Mouse (Mus musculus): Measurements from ENCODE around the gene Sowaha.

Sowaha gene

DNA sequence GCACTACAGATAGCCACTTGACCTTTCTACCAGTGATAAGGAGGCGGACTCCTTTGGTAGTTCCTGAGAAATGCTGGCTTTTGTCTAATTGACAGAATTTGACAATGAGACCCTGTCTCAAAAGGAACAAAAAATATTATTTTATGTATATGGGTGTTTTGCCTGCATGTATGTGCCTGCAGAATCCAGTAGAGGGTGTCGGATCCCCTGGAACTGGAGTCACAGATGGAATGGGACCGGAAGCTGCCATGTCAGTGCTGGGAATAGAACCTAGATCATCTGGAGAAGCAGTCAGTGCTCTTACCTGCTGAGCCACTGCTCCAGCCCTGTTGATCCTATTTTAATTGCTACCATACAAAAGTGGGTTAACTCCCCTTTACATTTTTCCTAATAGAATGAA, 7.4 kb downstream of the Sowaha start:
- DNase-seq (ENCODE audit: low spot score) = no peak

GRCm38 (mm10) chr11:53469968-53470695, 9.9 kb downstream of the Sowaha start, which contains the start of gene Gm9837:
Gene Gm9837 (minus strand): TSS chr11:53470479.
- peak; percentile 82 for DNase-seq (ENCODE audit: low spot score)

DNA sequence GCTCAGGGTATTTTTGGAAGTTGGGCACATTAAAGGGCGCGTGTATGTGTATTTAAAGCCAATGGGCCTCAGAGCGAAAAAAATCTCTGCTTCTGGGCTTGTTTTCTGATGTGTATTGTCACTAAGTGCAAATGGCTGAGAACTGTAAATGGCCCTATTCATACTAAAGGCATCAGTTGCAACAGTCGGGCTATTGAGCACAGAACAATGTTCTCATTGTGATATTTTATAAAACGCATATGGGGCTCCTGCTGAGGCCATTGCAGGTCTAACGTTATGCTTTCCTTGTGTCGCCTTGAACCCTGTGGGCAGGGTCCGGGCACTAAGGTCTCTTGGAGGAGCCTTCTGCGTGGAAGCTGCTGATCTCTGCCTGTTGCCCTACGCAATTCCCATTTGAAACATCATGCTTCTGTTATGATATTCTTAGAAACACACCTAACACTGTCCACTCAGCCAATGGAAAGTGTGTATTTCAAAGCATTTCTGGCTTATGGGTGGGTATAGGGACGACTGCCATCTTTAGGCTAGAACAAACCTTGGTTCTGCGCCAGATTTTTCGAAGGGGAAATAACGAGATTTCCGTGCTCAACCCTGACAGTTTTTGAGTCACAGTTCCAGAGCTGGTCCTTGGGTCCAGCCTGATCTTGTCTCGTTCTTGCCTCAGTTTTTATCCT, 10.6 kb downstream of the Sowaha start:
- DNase-seq (ENCODE audit: low spot score) = no peak

DNA sequence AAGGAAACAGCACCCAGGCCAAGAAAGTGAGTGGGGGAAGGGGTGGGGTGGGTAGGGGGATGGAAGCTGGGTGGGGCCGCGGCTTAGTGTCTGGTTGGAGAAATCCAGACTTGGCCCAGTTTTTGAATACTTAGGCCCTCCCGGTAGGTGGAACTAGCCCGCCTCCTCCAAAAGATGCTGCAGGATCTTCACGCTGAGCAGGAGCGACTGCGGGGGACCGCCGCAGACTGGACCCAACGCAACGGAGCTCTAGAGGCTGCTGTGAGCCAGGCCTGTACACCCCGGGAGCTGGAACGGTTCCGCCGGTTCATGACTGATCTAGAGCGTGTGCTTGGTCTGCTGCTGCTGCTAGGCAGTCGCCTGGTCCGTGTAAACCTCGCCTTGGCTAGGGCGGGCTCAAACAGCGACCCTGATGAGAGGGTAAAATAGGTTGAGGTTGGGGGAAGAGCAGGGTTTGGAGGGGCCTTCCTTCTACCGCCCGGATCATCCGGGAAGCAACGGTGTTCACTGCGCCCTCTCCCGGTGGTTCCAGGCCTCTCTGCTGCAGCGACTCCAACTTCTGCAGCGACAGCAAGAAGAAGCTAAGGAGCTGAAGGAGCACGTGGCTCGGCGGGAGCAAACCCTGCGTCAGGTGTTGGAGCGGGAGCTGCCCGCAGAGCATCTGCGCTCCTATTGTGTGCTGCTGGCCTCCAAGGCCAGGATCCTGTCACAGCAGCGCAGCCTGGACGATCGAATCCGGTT, 13.7 kb downstream of the Sowaha start:
- DNase-seq (ENCODE audit: low spot score) = peak; percentile 68

DNA sequence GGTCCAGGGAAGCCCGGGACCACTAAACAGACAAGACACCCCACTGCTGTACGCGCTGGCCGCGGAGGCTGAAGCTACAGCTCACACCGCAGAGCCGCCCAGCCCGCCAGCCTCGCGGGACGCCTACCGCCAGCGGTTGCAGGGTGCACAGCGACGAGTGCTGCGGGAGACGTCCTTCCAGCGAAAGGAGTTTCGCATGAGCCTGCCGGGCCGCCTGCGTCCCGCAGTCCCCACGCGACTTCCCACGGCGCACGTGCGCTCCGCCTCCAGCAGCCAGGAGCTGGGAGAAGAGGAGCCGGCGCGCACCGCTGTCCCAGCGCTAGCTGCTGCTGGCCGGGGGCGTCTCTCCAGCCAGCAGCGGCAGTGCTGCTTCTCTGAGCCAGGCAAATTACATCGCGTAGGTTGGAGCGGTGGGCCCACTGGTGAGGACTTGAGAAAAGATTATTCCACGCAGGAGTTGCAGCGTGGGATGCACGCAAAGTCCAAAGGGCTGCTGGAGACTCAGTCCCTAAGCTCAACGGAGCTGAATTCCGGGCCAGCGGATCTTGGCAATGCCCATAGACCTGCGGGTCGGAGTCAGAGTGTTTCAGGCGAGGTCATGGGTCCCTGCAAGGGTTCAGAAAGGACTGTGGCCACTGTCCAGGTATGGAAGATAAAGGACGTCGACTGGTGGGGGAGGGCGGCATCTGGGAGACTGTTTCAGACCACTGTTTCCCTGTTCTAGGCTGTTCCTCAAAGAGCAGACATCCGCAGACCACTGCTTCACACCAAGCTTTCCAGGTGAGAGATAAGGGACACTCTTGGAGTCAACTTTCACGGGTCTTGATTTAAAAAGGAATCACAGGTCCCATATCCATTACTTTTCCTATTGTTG, 16.3 kb downstream of the Sowaha start:
- no peak for DNase-seq (ENCODE audit: low spot score)

DNA sequence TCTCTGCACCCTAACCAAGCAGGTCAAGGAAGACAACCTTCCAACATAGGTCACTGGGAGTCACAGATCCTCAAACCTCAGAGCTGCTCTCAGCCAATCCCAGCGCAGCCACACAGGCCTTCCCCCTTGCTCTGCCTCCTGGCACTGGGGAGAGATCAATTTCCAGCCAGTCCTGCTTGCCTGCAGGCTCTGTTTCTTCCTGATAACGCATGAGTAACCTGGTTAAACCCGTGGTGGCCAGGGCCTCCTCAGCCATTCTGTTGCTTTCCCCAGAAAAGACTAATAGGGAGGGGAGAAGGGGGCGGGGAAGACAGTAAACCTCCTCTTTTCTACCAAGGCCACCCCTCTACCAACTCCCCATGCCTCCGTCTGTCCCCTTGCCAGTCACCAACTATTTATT, 18.3 kb downstream of the Sowaha start:
- DNase-seq (ENCODE audit: low spot score) = no peak

DNA sequence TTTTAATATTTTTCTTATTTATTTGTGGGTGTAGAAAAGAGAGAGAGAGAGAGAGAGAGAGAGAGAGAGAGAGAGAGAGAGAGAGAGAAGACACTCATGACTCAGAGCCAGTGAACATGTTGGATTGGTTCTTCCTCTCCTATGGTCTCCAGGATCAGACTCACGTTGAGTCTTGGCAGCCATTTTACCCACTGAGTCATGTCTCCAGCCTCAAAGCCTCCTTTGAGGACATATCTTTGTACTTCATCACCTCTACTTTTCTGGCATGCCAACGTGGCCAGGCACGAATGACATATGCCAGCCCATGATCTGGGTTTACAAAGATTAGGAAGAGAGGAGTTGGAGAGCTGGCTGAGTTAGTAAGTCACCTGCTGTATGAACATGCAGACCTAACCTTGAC, 19.9 kb downstream of the Sowaha start:
- DNase-seq (ENCODE audit: low spot score) = no peak

DNA sequence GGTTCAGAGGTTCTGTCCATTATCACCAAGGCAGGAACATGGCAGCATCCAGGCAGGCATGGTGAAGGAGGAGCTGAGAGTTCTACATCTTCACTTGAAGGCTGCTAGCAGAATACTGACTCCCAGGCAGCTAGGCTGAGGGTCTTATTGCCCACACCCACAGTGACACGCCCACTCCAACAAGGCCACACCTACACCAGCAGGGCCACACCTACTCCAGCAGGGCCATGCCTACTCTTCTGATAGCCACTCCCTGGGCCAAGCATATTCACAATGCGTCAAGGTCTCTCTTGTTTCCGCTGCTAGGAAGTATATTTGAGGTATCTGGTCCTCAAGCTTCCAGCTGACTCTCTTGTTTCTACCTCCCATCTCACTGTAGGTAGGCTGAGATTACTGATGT, 21.1 kb downstream of the Sowaha start:
- no peak for DNase-seq (ENCODE audit: low spot score)

GRCm38 (mm10) chr11:53457372-53457954, 22.6 kb downstream of the Sowaha start:
- no peak for DNase-seq (ENCODE audit: low spot score)

- no peak for DNase-seq (ENCODE audit: low spot score)
Measured at GRCm38 (mm10) chr11:53456474-53457371, 23.4 kb downstream of the Sowaha start, which contains the start of the genes Gm10447 and Shroom1. Gene Gm10447 (minus strand): TSS chr11:53457110. Gene Shroom1 (plus strand): TSS chr11:53457205.

DNA sequence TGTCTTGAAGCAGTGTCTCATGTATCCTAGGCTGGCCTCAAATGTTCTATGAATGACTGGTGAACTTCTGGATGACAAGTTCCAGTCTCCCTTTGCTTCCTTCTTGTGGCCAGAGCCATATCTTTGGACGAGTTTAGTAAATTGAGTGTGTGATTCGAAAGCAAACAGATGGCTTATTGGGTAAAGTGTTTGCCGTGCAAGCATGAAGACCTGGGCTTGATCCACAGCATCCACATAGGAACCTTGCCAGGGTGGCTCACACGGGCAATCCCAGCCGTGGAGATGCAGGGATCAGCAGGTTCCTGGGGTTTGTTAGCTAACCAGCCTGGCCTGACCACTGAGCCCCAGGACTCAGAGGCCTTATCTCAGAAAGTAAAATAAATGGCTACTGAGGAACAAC, 27.0 kb downstream of the Sowaha start:
- DNase-seq (ENCODE audit: low spot score) = no peak

- DNase-seq (ENCODE audit: low spot score) = no peak
Measured at GRCm38 (mm10) chr11:53452396-53452795, 27.7 kb downstream of the Sowaha start.

DNA sequence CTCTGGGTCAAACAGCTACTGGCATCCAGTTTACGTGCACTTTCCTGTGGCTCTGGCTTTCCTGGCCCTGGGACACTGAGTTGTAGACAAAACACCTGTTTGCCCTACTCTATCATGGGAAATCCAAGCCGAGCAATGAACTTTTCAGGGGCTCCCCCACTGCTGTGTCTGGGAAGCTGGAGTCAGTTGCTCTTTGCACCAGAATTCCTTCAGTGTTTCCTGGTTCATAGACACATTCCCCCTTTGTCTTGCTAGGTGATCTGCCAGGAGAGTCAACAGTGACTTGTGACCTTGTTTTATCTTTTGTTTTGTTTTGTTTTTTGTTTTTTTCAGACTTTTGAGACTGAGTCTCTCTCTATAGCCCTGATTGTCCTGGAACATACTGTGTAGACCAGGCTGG, 28.7 kb downstream of the Sowaha start:
- DNase-seq (ENCODE audit: low spot score) = no peak

DNA sequence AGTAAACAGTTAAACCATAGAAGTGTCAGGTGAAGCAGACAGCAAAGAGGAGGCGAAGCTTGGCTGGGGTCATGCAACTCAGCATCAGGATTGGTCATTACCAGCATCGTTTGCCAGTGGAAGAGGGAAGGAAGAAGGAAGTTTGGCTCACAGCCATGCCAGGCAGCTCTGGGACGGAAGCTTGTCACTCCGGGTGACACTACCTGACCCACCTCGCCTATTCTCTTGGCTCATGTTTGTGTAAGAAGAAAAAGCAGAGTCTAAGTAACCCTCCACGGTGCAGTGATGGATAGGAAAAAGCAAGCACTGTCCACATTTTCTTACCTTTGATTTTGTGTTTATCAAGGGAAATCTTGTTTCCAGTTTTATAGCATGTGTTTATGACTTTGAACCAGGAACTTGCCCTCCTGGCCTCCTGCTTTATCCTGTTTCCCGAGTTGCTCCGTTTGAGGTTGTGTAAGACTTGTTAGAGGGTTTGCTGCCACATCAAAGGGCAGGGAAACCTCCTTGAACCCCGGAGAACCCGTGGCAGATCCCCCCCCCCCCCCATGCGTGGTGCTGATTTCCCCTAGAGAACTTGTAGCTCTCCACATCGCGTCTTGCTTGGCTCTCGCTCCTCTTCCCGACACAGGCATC, 29.9 kb downstream of the Sowaha start:
- no peak for DNase-seq (ENCODE audit: low spot score)

DNA sequence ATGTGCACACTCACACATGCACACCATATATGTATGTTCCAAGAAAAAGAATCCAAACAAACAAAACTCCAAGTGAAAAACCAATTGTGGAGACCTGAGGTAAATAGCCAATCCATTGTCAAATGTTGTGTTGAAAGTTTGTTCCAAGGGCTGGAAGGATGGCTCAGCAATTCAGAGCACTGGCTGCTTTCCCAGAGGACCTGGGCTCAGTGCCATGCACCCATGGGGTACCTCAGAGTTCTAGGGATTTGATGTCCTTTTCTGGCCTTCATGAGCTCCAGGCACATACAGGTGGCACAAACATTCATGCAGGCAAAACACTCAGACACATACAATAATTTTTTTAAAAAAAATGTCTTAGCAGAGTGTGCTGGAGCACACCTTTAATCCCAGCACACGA, 31.5 kb downstream of the Sowaha start:
- no peak for DNase-seq (ENCODE audit: low spot score)

DNA sequence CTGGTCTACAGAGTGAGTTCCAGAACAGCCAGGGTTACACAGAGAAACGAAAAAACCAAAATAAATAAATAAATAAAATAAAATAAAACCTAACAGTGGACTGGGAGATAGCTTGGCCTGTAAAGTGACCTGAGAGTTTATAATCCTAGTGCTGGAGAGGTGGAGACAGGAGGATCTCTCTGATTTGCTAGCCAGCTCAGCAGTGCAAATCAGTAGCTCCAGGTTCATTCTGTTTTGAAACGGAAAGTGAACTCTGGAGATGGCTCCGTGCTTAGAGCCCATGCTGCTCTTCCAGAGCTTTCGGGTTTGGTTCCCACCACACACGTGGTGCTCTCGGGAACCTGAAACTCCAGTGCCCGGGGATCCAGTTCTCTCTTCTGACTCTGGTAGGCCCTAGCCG, 32.1 kb downstream of the Sowaha start:
- DNase-seq (ENCODE audit: low spot score) = no peak

DNA sequence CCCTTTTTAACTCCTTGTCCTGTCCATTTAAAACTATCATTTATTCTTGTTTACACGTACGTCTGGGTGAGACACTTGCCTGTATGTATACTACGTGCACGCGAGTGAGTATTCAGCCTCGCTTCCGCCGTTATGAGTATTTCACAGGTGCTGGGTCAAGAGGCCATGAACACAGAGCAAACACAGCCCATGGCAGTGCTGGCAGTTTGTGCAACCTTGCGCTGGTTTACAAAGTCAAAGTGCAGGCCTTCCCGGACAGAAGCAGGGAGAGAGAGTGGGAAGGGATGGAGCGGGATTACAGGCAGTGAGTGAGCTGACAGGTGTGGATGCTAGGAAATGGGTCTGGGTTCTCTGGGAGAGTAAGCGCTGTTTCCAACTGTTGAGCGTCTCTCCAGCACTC, 33.9 kb downstream of the Sowaha start:
- no peak for DNase-seq (ENCODE audit: low spot score)

GRCm38 (mm10) chr11:53445562-53445961, 34.5 kb downstream of the Sowaha start:
- DNase-seq (ENCODE audit: low spot score) = no peak

DNA sequence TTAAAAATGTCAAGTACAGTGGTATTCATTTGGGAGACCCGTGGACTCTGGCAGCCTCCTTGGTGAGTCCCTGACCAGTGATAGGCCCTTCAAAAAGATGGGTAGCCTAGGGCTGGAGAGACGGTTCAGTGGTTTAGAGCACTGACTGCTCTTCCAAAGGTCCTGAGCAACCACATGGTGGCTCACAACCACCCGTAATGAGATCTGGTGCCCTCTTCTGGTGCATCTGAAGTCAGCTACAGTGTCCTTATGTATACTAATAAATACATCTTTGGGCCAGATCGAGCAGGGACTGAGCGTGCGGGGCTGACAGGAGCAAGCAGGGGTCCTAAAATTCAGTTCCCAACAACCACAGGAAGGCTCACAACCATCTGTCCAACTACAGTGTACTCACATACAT, 36.2 kb downstream of the Sowaha start:
- DNase-seq (ENCODE audit: low spot score) = no peak

- DNase-seq (ENCODE audit: low spot score) = no peak
Measured at GRCm38 (mm10) chr11:53441921-53442320, 38.2 kb downstream of the Sowaha start.
